Mouse (Mus musculus) G1E (cell line): ENCODE results near the gene Rtn4rl1. TPM values are rescaled to one million over a fixed set of nuclear protein-coding genes. Genes with fewer than 3 reads are reported as not detected.

Experiments
- ATAC-seq: 2 replicates; pipeline ENCODE4 v1.8.0; 2016; ENCODE audit warnings: mild to moderate bottlenecking; ENCODE audit not compliant: insufficient number of reproducible peaks, poor library complexity, low FRiP score, severe bottlenecking; ENCODE audit errors: extremely low read depth
- DNase-seq: peaks from one replicate; pipeline ENCODE4 v3.0.0; 2012; ENCODE audit warnings: low spot score
- H3K27me3 ChIP-seq: 2 replicates; pipeline ENCODE4 v1.6.1; 2012; ENCODE audit warnings: mild to moderate bottlenecking, low read length, inconsistent platforms; ENCODE audit not compliant: insufficient read depth
- H3K36me3 ChIP-seq: replicated peaks from 2 replicates; pipeline ENCODE3; 2012; ENCODE audit warnings: mild to moderate bottlenecking, inconsistent platforms
- H3K4me1 ChIP-seq: 2 replicates; pipeline ENCODE4 v1.6.1; 2012; ENCODE audit warnings: low read depth, low read length, inconsistent platforms, mixed read lengths; ENCODE audit not compliant: insufficient read depth
- H3K4me3 ChIP-seq: 2 replicates; pipeline ENCODE4 v1.5.1; 2012; ENCODE audit warnings: low read depth, mild to moderate bottlenecking, inconsistent platforms, low read length, moderate library complexity, mixed read lengths
- H3K9me3 ChIP-seq: replicated peaks from 2 replicates; pipeline ENCODE4 v1.6.1; 2012; ENCODE audit warnings: inconsistent platforms
- CTCF ChIP-seq: IDR thresholded peaks from 2 replicates; pipeline ENCODE4 v1.5.1; 2012; ENCODE audit warnings: low read depth, low read length, inconsistent platforms, mixed read lengths
- GATA1 ChIP-seq: IDR thresholded peaks from 2 replicates; pipeline ENCODE4 v1.6.1; 2012; ENCODE audit warnings: borderline replicate concordance, low read length, inconsistent platforms, mixed read lengths
- GATA2 ChIP-seq: IDR thresholded peaks from 2 replicates; pipeline ENCODE4 v1.6.1; 2012; ENCODE audit warnings: low read depth, low read length, inconsistent platforms, borderline replicate concordance
- POLR2AphosphoS5 ChIP-seq: IDR thresholded peaks from 2 replicates; pipeline ENCODE4 v1.6.1; 2012; ENCODE audit warnings: low read depth, low read length, inconsistent platforms; ENCODE audit not compliant: insufficient replicate concordance
- TAL1 ChIP-seq: conservative IDR thresholded peaks from 2 replicates; pipeline ENCODE4 v1.6.1; 2012; ENCODE audit warnings: low read depth, low read length, inconsistent platforms, mixed read lengths
- polyA plus RNA-seq: library from polyadenylated mRNA; stranded (reverse); fragments of >175 nt; gene quantifications from 2 replicates; pipeline ENCODE4 v1.2.3, GENCODE M21; 2012
- total RNA-seq, 2 experiments: library from RNA; stranded (forward) in 1 of 2; stranded (reverse) in 1 of 2; fragments of 200-1000 nt in 1 of 2; fragments of >200 nt in 1 of 2; fragmentation: Nextera tagmentation in 1 of 2; gene quantifications; 2 replicates each; pipeline ENCODE4 v1.2.3; 2014 to 2017

Rtn4rl1 gene
- total RNA-seq (2014; fragmentation: Nextera tagmentation): not detected in 2 replicates
- total RNA-seq (2017): not detected in 2 replicates
- polyA plus RNA-seq: not detected in 2 replicates

DNA sequence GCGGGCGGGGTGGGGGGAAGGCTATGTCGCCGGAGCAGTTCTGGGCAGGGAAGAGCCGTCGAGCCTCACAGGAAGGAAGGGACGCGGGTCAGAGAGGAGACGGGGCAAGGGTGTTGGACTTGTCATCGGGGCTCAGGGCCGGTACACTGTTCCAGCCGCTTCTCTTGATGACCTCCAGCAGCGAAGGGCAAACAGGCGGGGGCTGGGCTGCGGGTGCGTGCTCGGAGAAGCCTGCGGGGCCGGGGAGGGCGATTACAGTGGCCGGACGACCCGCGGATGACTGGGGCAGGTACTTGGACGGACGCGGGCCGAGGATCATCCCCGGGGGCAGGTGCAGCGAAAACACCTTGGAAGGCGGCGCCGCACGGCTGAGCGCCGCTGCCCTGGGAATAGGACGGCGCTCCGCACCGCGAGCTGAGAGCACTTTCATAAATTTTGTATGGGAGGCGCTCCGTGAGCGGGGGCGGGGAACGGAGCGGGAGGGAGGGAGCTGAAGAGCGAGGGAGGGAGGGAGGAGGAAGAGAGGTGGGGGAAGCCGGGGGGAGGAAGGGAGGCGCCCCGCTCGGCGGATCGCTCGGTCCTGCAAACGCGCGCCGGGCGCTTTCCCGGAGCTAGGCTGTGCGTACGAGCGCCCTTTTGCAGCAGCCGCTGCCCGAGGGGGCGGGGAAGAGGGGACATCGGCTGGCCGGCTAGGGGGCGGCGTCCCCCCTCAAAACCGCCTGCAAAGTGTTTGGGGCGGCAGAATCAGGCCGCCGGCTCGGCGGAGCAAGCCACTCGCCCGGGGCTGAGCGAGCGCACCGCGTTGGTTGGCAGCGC, at the start of gene Rtn4rl1:
Gene Rtn4rl1, plus strand, starts transcription at position 528 of the 816 bp plus-strand sequence.
- ATAC-seq (no peak), DNase-seq (no peak)
- Histone ChIP-seq H3K9me3 (peaks cover 10% of the 10 kb centered on the region), H3K4me1 (peaks cover 60% of the 10 kb centered on the region), H3K4me3 (peak within 1 kb of the TSS; percentile 37; the same call in 1 of the 2 replicates), H3K27me3 (peaks cover 71% of the 10 kb centered on the region), H3K36me3 (peaks cover 4% of the 10 kb centered on the region)
- TF ChIP-seq GATA2 (no peak), POLR2AphosphoS5 (no peak), CTCF (no peak), TAL1 (no peak), GATA1 (no peak)

- DNase-seq (no peak), ATAC-seq (no peak)
- H3K27me3 ChIP-seq: no peaks in the 10 kb centered on the region
- no peaks in the 10 kb centered on the region for H3K9me3 ChIP-seq
- H3K4me1 ChIP-seq: peaks cover 3% of the 10 kb centered on the region; the same call in 1 of the 2 replicates
- H3K4me3 ChIP-seq: no peak overlapping the region
- peaks cover 83% of the 10 kb centered on the region for H3K36me3 ChIP-seq
- no peak for TF ChIP-seq POLR2AphosphoS5
- TF ChIP-seq GATA1: no peak
- TF ChIP-seq GATA2: no peak
- TF ChIP-seq TAL1: no peak
- TF ChIP-seq CTCF: no peak
Observed at GRCm38 (mm10) chr11:75145841-75146240, 47.7 kb upstream of the Rtn4rl1 start.

- ATAC-seq: no peak
- TF ChIP-seq CTCF (no peak), GATA2 (no peak), TAL1 (no peak), POLR2AphosphoS5 (no peak), GATA1 (no peak)
Observed at GRCm38 (mm10) chr11:75147106-75147845, 46.3 kb upstream of the Rtn4rl1 start.

DNA sequence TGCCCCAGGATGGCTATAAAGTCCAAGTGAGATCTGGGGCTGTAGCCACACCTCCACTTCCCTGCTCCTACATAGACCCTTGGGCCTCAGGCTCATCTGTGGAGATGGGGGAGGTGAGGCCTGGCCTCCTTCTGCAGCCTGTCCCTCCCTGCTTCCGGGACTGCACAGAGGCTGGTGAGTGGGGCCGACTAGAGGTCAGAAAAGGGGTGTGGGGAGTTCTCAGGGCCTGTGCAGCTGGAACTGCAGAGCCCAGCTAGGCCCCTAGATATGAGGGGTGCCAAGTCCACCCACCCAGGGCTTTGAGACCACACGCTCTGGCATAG, 45.8 kb upstream of the Rtn4rl1 start:
- no peaks in the 10 kb centered on the region for H3K9me3 ChIP-seq
- no peak for TF ChIP-seq POLR2AphosphoS5
- TF ChIP-seq GATA1: no peak
- no peak overlapping the region for H3K4me3 ChIP-seq
- H3K36me3 ChIP-seq: peaks cover 77% of the 10 kb centered on the region
- DNase-seq (no peak), ATAC-seq (no peak)
- H3K27me3 ChIP-seq: no peaks in the 10 kb centered on the region
- peaks cover 2% of the 10 kb centered on the region; the same call in 1 of the 2 replicates for H3K4me1 ChIP-seq

More at GRCm38 (mm10) chr11:75147106-75147845, 46.3 kb upstream of the Rtn4rl1 start:
- peaks cover 77% of the 10 kb centered on the region for H3K36me3 ChIP-seq
- H3K4me1 ChIP-seq: no peaks in the 10 kb centered on the region
- no peak for DNase-seq
- H3K9me3 ChIP-seq: no peaks in the 10 kb centered on the region
- no peak overlapping the region for H3K4me3 ChIP-seq
- no peaks in the 10 kb centered on the region for H3K27me3 ChIP-seq

GRCm38 (mm10) chr11:75148332-75149035, 45.1 kb upstream of the Rtn4rl1 start:
- no peak overlapping the region for H3K4me3 ChIP-seq
- no peaks in the 10 kb centered on the region for H3K27me3 ChIP-seq
- no peaks in the 10 kb centered on the region for H3K9me3 ChIP-seq
- ATAC-seq: no peak
- peaks cover 77% of the 10 kb centered on the region for H3K36me3 ChIP-seq
- no peak for TF ChIP-seq TAL1
- no peak for TF ChIP-seq GATA2
- no peak for TF ChIP-seq CTCF
- no peak for TF ChIP-seq GATA1
- no peak for TF ChIP-seq POLR2AphosphoS5
- H3K4me1 ChIP-seq: peaks cover 2% of the 10 kb centered on the region; the same call in 1 of the 2 replicates
- DNase-seq: no peak

DNA sequence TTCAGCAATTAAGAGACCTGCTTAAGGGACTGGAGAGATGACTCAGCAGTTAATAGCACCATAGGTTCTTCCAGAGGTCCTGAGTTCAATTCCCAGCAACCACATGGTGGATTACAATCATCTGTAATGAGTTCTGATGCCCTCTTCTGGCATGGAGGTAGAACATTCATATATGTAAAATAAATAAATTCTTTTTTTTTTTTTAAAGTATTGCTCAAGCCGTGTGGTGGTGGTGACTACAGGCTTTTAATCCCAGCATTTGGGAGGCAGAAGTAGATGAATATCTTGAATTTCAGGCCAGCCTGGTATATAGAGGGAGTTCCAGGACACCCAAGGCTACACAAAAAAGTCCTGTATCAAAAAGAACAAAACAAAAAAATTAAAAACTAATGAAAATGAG, 43.2 kb upstream of the Rtn4rl1 start:
- Histone ChIP-seq H3K9me3 (no peaks in the 10 kb centered on the region), H3K4me3 (no peak overlapping the region), H3K4me1 (peaks cover 7% of the 10 kb centered on the region; the same call in 1 of the 2 replicates), H3K36me3 (peaks cover 74% of the 10 kb centered on the region), H3K27me3 (no peaks in the 10 kb centered on the region)
- ATAC-seq (no peak), DNase-seq (no peak)
- TF ChIP-seq CTCF (no peak), POLR2AphosphoS5 (no peak), GATA2 (no peak), TAL1 (no peak), GATA1 (no peak)
